Mouse (Mus musculus) intestine, embryonic 15.5 days (tissue): ENCODE data around the gene Smyd2. TPM values are rescaled to one million over a fixed set of nuclear protein-coding genes. Genes with fewer than 3 reads are reported as not detected.
A peak's percentile ranks its signal among the peaks of the same experiment; 100 is the strongest.

ENCODE experiments used
- ATAC-seq: fragments of 200-750 bp; cut with Nextera tagmentation; 2 replicates; pipeline ENCODE4 v1.8.0; 2017; ENCODE audit warnings: moderate TSS enrichment, moderate library complexity
- H3K27ac ChIP-seq: fragments of 300-500 bp; sonication (generic); 2 replicates; pipeline ENCODE4 v1.5.1; 2015; ENCODE audit warnings: mild to moderate bottlenecking, inconsistent platforms
- H3K27me3 ChIP-seq: fragments of 300-500 bp; sonication (generic); replicated peaks from 2 replicates; pipeline ENCODE4 v1.6.1; 2015; ENCODE audit warnings: inconsistent platforms
- H3K36me3 ChIP-seq: fragments of 300-500 bp; sonication (generic); 2 replicates; pipeline ENCODE4 v1.6.1; 2015; ENCODE audit warnings: inconsistent platforms
- H3K4me1 ChIP-seq: fragments of 300-500 bp; sonication (generic); replicated peaks from 2 replicates; pipeline ENCODE4 v1.6.1; 2015; ENCODE audit warnings: inconsistent platforms
- H3K4me2 ChIP-seq: fragments of 300-500 bp; sonication (generic); replicated peaks from 2 replicates; pipeline ENCODE4 v1.6.1; 2015; ENCODE audit warnings: mild to moderate bottlenecking, inconsistent platforms
- H3K4me3 ChIP-seq: fragments of 300-500 bp; sonication (generic); replicated peaks from 2 replicates; pipeline ENCODE4 v1.5.1; 2015; ENCODE audit warnings: inconsistent platforms
- H3K9ac ChIP-seq: fragments of 300-500 bp; sonication (generic); 2 replicates; pipeline ENCODE4 v1.6.1; 2015; ENCODE audit warnings: inconsistent platforms
- H3K9me3 ChIP-seq: fragments of 300-500 bp; sonication (generic); 2 replicates; pipeline ENCODE4 v1.6.1; 2016; ENCODE audit warnings: inconsistent platforms
- WGBS: fragments of 180-500 bp; shearing (Covaris S2); methylation state at CpG from one replicate; pipeline ENCODE4 v1.1.7; 2015; 5-methylcytosine and 5-hydroxymethylcytosine counted together
- polyA plus RNA-seq: library from polyadenylated mRNA; unstranded; fragments of >200 nt; fragmentation: Nextera tagmentation; extraction: Ambion mirVana; gene quantifications from 2 replicates; pipeline ENCODE4 v1.2.1, GENCODE M21; 2015

The Smyd2 gene
- polyA plus RNA-seq, 1 experiment from 2014 or later, result 101 TPM

DNA sequence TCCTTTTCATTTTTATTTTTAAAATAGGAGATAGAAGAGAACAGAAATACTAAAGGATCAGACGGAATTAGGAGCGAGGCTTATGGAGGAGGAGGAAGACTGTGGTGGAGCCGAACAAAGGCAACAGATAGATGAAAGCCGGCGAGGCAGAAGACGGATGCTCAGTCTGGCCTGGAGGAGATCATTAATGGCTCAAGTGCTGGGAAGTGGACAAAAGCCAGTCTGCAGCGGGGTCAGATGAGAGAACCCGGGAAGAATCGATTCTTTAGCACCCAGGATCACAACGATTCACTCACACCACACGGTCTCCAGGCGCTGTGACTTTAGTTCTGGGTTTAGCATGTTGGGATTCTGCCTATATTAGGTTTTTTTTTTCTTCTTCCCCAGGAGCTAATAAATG, 10.0 kb upstream of the Smyd2 start:
- H3K27ac ChIP-seq, result no peak overlapping the region
- no peak for ATAC-seq
- no peaks in the 10 kb centered on the region for H3K9me3 ChIP-seq
- WGBS, result 80% methylated on average over 12 of the region's 12 CpGs
- H3K9ac ChIP-seq, result no peak overlapping the region
- H3K27me3 ChIP-seq, result no peaks in the 10 kb centered on the region
- no peaks in the 10 kb centered on the region for H3K36me3 ChIP-seq
- no peak overlapping the region for H3K4me3 ChIP-seq
- no peak overlapping the region for H3K4me2 ChIP-seq
- no peaks in the 10 kb centered on the region for H3K4me1 ChIP-seq

DNA sequence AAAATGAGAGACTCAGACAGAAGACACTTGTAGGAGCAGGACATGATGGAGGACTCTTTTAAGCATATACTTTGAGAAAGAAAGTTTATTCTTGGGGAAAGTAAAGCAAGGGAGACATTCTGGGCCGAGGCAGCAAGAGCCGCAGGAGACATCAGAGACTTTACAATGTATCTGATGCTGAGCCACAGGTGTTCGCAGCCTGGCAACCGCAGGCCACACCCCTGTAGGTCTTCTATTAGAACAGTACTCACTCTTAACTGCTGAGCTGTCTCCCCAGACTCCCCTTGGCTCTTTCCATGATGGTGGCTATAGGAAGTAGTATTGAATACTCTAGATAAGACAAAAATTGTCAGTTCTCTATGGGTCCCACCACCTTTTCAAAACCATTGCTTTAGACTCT, 7.7 kb upstream of the Smyd2 start:
- 46% methylated on average over 4 of the region's 4 CpGs for WGBS
- Histone ChIP-seq H3K4me3 (no peak overlapping the region), H3K27ac (no peak overlapping the region), H3K4me1 (no peaks in the 10 kb centered on the region), H3K27me3 (no peaks in the 10 kb centered on the region), H3K4me2 (no peak overlapping the region), H3K9ac (no peak overlapping the region), H3K36me3 (no peaks in the 10 kb centered on the region), H3K9me3 (no peaks in the 10 kb centered on the region)
- ATAC-seq, result no peak

DNA sequence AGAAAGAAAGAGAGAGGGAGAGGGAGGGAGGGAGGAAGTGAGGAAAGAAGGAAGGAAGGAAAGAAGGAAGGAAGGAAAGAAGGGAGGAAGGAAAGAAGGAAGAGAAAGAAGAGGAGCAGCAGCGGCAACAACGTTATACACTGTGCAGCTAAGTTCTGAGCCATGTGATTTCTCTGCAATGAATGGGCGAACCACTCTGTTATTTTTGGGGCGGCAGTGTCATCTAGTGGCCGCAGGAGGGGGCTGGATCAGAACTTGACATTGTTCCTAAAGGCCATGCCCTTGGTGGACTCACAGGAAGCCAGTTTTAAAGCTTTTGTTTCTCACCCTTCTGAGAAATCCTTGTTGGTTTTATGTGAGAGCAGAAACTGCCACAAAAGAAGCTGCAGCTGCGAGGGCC, 5.5 kb upstream of the Smyd2 start:
- Histone ChIP-seq H3K36me3 (no peaks in the 10 kb centered on the region), H3K9me3 (no peaks in the 10 kb centered on the region), H3K4me2 (no peak overlapping the region; the same call in 1 of the 2 replicates), H3K4me3 (no peak overlapping the region), H3K4me1 (no peaks in the 10 kb centered on the region; the same call in 1 of the 2 replicates), H3K27me3 (no peaks in the 10 kb centered on the region), H3K27ac (no peak overlapping the region), H3K9ac (no peak overlapping the region)
- WGBS, result 5% methylated on average over 6 of the region's 6 CpGs
- peak; percentile 72 for ATAC-seq

DNA sequence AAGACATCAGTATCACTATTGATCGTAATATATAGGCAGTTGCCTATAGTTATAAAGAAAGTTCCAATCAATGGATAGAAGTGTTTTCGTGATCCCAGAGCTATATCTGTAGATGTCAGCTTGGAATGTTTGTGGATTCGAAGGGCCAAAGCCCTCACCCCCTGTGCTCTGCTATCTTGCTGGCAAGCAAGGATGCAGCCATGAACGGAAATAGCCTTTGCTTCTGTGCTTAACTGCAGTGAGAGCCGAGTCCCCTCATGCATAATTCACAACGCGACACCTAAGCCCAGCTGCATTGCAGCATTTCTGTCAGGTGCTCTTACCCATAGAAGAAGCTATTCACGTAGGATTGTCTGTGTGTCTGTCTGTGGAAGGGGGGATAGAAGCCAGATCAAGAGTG, 4.1 kb upstream of the Smyd2 start:
- Histone ChIP-seq H3K4me3 (no peak overlapping the region), H3K4me1 (peaks cover 2% of the 10 kb centered on the region), H3K9ac (no peak overlapping the region), H3K9me3 (no peaks in the 10 kb centered on the region), H3K27ac (no peak overlapping the region), H3K36me3 (no peaks in the 10 kb centered on the region), H3K4me2 (no peak overlapping the region), H3K27me3 (no peaks in the 10 kb centered on the region)
- 72% methylated on average over 8 of the region's 8 CpGs for WGBS
- no peak for ATAC-seq

DNA sequence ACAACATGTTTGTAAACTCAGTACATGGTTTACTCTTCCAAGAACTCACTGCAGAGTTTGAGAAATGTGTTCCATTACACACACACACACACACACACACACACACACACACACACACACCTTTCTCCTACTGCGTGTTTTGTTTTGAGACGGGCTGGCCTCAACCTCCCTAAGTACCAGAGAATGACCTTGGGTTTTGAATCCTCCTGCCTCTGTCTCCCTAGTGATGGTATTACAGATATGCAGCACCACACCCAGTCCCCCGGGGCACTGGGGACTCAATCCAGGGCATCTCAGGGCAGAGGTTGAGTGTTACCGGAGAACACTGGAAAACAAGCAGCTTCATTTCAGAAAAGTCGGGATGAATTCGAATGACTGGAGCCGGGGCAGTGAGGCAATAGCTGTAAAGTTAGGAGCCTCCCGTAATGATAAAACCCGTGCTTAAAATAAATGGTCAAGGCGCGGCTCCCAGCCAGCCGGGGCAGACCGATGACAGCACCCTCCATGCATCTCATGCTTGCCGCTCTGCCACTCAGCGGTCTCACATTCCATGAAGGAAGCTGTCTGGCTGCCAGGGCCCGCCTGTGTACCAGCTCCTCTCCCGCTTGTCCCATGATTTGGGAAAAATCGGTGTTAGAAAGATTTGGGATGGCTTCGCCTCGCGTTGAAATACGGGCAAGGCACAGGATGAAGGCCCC, 1.9 kb upstream of the Smyd2 start:
- H3K9ac ChIP-seq, result no peak overlapping the region
- H3K27me3 ChIP-seq, result no peaks in the 10 kb centered on the region
- H3K4me3 ChIP-seq, result no peak overlapping the region
- H3K27ac ChIP-seq, result no peak overlapping the region
- H3K36me3 ChIP-seq, result no peaks in the 10 kb centered on the region
- no peak for ATAC-seq
- 79% methylated on average over 22 of the region's 22 CpGs for WGBS
- peaks cover 12% of the 10 kb centered on the region for H3K4me1 ChIP-seq
- H3K4me2 ChIP-seq, result no peak overlapping the region
- no peaks in the 10 kb centered on the region for H3K9me3 ChIP-seq

DNA sequence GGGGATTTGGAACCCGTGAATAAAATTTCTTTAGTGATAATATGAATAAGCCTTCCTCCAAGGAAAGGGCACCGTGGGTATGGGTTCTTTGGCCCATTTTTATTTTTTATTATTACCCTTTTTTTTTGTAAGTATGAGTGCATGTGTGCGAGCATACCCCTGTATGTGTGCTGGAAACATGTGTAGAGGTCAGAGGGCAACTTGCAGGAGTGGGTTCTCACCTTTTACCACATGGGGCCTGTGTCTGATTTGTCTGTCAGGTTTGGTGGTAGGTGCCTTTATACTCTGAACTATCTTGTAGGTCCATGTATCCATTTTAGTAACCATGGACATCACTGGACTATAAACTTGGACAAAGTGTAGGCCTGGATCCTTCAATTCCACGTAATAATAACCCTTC, 994 bp upstream of the Smyd2 start:
- H3K27me3 ChIP-seq, result no peaks in the 10 kb centered on the region
- no peaks in the 10 kb centered on the region for H3K36me3 ChIP-seq
- H3K4me3 ChIP-seq, result no peak overlapping the region
- no peak overlapping the region for H3K27ac ChIP-seq
- H3K4me2 ChIP-seq, result 0 out of 2 replicates have a peak overlapping the region, but pooled peaks have one; percentile 87
- 85% methylated on average over 4 of the region's 4 CpGs for WGBS
- H3K9me3 ChIP-seq, result no peaks in the 10 kb centered on the region
- no peak for ATAC-seq
- H3K4me1 ChIP-seq, result peaks cover 12% of the 10 kb centered on the region
- H3K9ac ChIP-seq, result no peak overlapping the region

DNA sequence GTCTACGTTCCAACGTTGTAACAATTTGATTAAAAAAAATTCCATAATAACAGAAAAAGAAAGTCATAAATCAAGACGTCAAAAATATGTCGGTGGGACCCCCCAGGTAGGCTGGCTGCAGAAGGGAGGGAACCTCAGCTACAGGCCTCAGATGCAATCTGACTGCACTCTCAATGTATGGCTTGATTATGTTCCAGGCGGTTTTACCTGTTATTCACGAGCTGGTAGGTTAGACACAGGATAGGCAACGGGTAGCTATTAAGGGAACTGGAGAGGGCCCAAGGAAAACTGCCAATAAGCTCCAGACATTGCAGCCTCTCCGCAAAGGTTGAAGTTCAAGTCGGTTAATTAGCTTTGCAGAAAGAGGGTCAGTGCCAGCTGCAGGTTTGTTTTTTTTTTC, 558 bp upstream of the Smyd2 start:
- Histone ChIP-seq H3K4me3 (peak overlapping the region; percentile 91), H3K9ac (peak overlapping the region; percentile 88), H3K4me1 (peaks cover 12% of the 10 kb centered on the region), H3K9me3 (no peaks in the 10 kb centered on the region), H3K27ac (no peak overlapping the region; the same call in 1 of the 2 replicates), H3K4me2 (peak overlapping the region; percentile 87), H3K36me3 (no peaks in the 10 kb centered on the region), H3K27me3 (no peaks in the 10 kb centered on the region)
- peak; percentile 31 for ATAC-seq
- 18% methylated on average over 9 of the region's 9 CpGs for WGBS

DNA sequence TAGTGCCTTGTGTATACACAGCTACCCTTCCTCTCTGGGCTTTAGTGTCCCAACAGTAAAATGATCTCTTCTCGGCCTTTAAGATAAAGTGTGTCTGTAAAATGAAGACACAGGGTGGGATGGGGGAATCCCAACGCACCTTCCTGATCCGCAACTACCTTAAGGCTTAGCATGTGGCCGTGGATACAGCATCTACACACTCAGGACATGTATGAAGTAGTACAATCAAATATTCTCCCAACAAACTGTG, 670 bp downstream of the Smyd2 start:
- Histone ChIP-seq H3K27me3 (no peaks in the 10 kb centered on the region), H3K4me3 (peak overlapping the region; percentile 91), H3K4me2 (peak overlapping the region; percentile 87), H3K9ac (peak overlapping the region; percentile 88), H3K4me1 (peaks cover 12% of the 10 kb centered on the region), H3K36me3 (no peaks in the 10 kb centered on the region), H3K9me3 (no peaks in the 10 kb centered on the region), H3K27ac (peak overlapping the region; percentile 68; the same call in 1 of the 2 replicates)
- no peak for ATAC-seq
- 2% methylated on average over 4 of the region's 4 CpGs for WGBS

DNA sequence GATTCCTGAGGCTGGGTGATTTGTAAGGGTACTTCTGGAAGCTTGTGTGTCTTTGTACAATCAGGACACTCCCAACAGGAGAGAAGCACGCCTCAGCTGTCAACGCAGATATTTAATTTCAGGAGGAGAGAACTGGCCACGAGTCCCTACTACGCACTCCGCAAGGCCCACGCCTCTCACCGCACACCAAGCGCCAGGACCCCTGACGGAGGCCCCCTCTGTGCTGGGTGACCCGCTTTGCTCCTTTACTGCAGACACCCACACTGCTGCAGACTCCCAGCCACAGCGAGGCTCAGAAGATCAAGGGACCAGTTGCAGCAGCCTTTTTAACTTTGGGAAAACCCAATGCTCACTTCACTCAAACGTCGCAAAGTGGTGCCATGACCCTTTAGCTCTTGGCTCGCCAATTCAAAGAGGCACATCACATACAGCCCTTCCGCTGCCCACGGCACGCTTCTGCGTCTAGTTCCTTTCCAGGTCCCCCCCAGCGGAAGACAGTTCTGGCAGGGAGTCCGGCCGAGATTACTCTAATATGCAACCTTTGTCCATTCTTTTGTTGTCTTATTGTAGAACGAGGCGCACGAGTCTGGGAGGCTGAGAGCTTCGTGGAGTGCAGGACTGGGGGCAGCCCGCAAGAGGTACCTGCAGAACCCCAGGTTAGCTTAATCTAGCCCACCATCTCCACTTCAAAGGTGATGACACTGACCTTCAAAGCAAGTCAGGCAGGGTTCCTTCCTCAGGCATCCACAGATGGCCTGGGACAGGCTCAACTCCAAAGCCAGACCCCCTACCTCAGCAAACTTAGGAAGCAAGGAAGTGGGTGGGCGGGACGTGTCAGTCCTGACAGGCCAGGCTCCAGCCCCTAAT, 1.2 kb downstream of the Smyd2 start:
- H3K4me1 ChIP-seq, result peaks cover 12% of the 10 kb centered on the region
- H3K4me2 ChIP-seq, result peak overlapping the region; percentile 87
- no peaks in the 10 kb centered on the region for H3K27me3 ChIP-seq
- H3K27ac ChIP-seq, result peak overlapping the region; percentile 68; the same call in 1 of the 2 replicates
- WGBS, result 36% methylated on average over 28 of the region's 28 CpGs
- H3K9me3 ChIP-seq, result no peaks in the 10 kb centered on the region
- peak overlapping the region; percentile 91 for H3K4me3 ChIP-seq
- no peaks in the 10 kb centered on the region for H3K36me3 ChIP-seq
- peak overlapping the region; percentile 88 for H3K9ac ChIP-seq
- peak; percentile 26 for ATAC-seq

DNA sequence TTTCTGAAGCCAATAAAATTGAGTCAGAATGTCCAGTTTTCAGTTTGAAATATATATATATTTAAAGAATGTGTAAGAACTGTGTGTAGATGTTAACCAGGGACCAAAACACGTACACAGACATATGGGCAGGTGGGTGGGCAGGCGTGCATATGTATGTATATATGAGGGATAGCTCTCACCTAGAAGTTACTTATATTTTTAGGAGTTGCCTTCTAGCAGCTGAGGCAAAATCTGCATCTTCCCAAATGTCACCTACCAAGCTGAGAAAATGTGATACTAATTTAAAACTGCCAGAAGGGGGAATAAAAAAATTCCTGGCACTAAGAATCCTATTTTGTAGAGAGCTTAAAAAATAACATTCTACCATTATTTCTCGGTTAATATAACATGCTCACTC, 2.4 kb downstream of the Smyd2 start:
- H3K9me3 ChIP-seq, result no peaks in the 10 kb centered on the region
- no peak overlapping the region for H3K9ac ChIP-seq
- no peaks in the 10 kb centered on the region for H3K36me3 ChIP-seq
- ATAC-seq, result no peak
- H3K4me3 ChIP-seq, result no peak overlapping the region
- peaks cover 12% of the 10 kb centered on the region for H3K4me1 ChIP-seq
- 82% methylated on average over 3 of the region's 3 CpGs for WGBS
- no peak overlapping the region for H3K27ac ChIP-seq
- H3K27me3 ChIP-seq, result no peaks in the 10 kb centered on the region
- no peak overlapping the region for H3K4me2 ChIP-seq

DNA sequence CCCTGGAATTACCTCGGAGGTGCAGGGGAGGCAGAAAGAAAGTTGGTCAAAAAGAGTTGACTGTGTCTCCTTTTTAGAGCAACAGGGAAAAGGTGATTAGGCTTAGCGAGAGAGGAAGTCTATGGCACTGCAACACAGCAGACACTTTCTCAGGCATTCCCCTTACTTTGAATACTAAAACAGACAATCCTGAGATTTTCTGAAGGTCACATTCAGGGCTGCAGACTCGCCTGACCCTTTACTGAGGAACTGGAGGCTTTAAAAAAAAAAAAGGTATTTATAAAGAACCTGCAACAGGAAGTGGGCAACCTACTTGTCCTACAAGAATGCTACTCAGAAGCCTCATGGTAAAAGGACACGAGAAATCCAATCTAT, 5.0 kb downstream of the Smyd2 start:
- no peak overlapping the region for H3K4me3 ChIP-seq
- peaks cover 12% of the 10 kb centered on the region for H3K4me1 ChIP-seq
- no peak for ATAC-seq
- no peaks in the 10 kb centered on the region for H3K27me3 ChIP-seq
- 53% methylated on average over 4 of the region's 4 CpGs for WGBS
- no peak overlapping the region for H3K4me2 ChIP-seq
- no peak overlapping the region for H3K27ac ChIP-seq
- no peak overlapping the region for H3K9ac ChIP-seq
- H3K36me3 ChIP-seq, result 0 out of 2 replicates have a peak, but pooled peaks cover 8% of the 10 kb centered on the region
- no peaks in the 10 kb centered on the region for H3K9me3 ChIP-seq

DNA sequence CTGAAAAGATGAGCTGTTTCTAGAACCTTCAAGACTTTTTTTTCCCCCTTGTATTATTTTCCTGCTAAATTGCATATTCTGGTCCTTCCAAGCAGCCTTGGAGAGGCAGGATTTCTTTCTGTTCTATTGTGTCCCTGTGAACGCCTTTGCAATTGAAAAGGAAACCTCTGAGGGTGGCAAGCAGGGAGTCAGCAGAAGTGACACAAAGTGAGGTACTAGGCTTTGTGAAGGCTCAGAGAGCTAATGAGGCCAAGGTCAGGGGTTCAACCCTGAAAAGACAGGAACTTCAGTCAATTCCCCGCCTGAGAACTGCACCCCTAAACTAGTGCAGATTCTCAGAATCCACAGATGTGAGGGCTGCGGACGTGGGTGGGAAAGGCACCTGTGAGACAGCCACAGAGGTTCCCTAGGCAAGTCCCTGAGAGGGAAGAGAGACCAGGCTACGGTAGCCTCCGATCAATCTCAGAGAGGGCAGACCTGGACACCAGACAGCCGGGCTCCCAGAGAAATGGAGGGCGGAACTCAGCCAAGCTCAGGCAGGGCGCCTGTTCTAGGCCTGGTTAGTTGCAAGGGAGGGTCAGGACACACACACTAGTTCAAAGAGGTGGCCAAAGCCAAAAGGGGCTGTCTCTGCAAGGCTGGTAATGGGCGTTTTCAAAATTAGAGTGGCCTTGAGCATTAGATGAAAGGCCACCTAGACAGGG, 5.6 kb downstream of the Smyd2 start:
- no peak overlapping the region for H3K9ac ChIP-seq

More for the DNA sequence above, 5.6 kb downstream of the Smyd2 start:
- no peak for ATAC-seq
- Histone ChIP-seq H3K4me2 (no peak overlapping the region), H3K4me3 (no peak overlapping the region), H3K36me3 (0 out of 2 replicates have a peak, but pooled peaks cover 8% of the 10 kb centered on the region), H3K27me3 (no peaks in the 10 kb centered on the region), H3K9me3 (no peaks in the 10 kb centered on the region), H3K27ac (no peak overlapping the region), H3K4me1 (peaks cover 12% of the 10 kb centered on the region)
- 75% methylated on average over 10 of the region's 10 CpGs for WGBS
